Mouse (Mus musculus): ENCODE measurements around the gene Sik3. TPM values are rescaled to one million over a fixed set of nuclear protein-coding genes. Genes with fewer than 3 reads are reported as not detected.

Gene Sik3
- polyA plus RNA-seq, 1 experiment from 2014 or later = 13.4 TPM

DNA sequence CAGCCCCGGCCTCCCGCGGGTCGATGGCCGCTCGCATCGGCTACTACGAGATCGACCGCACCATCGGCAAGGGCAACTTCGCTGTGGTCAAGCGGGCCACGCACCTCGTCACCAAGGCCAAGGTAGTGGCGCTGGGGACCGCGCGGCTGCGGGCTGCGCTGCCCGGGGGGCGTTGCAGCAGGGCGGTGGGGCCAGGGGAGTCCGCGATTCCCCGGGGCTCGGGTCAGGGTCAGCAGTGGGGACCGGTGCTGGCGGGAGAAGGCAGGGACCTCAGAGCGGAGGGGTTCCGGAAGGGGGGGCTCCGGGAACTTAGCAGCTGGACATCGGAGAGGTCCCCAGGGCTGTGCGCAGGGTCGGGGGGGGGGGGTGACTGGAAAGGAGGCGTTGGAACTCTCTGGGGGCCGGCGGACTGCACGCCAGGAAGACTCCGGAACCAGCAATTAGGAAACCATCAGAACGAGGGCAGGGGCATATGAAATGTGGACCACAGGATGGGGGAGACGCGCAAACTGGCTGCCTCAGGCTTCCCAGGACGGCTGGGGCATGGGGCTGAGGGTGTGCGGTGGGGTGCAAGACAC, 478 bp downstream of the Sik3 start:
- DNase-seq (ENCODE audit: low spot score) (no peak), ATAC-seq (ENCODE audit: low read depth) (peak; percentile 61)
- H3K36me3 ChIP-seq (ENCODE audit: control insufficient read depth, insufficient read depth, low read length) = no peaks in the 10 kb centered on the region
- peaks cover 30% of the 10 kb centered on the region for H3K4me1 ChIP-seq (ENCODE audit: control insufficient read depth, insufficient read depth, low read length)
- peak overlapping the region; percentile 89 for H3K27ac ChIP-seq (replicated peaks; ENCODE audit: low read depth, low read length)
- H3K27me3 ChIP-seq (replicated peaks; ENCODE audit: control insufficient read depth, insufficient read depth, low read length) = no peaks in the 10 kb centered on the region
- peak overlapping the region; percentile 70 for H3K4me2 ChIP-seq (ENCODE audit: low read depth, low read length)
- under 1% methylated on average over 38 of the region's 46 CpGs for WGBS
- peak overlapping the region; percentile 97 for H3K4me3 ChIP-seq (ENCODE audit: low read depth, low read length)
- peak overlapping the region; percentile 98 for H3K9ac ChIP-seq (ENCODE audit: low read depth, low read length)
- H3K9me3 ChIP-seq (ENCODE audit: control insufficient read depth, low read length) = no peaks in the 10 kb centered on the region

DNA sequence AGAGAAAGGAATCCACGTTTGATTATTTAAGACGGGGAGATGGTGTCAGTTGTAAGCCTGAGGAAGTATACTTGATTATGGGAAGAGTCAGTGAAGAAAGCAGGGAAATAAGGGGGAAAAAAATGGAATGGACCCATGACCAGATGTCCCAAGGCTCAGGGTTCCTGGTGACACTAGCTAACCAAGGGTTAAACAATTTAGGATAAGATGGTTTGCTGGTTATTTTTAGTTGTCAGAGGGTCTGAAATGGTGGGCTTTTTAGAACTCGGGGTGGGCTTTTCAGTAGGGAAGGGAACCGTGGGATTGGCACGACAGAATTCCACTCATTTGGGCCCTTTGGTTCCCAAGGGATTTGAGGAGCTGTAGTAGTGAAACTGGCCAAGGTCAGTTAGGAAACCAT, 996 bp downstream of the Sik3 start:
- peak overlapping the region; percentile 97 for H3K4me3 ChIP-seq (ENCODE audit: low read depth, low read length)
- no peak for DNase-seq (ENCODE audit: low spot score)
- H3K9ac ChIP-seq (ENCODE audit: low read depth, low read length) = peak overlapping the region; percentile 98
- 2% methylated on average over 5 of the region's 5 CpGs for WGBS
- H3K27me3 ChIP-seq (replicated peaks; ENCODE audit: control insufficient read depth, insufficient read depth, low read length) = no peaks in the 10 kb centered on the region
- no peaks in the 10 kb centered on the region; the same call in 1 of the 2 replicates for H3K36me3 ChIP-seq (ENCODE audit: control insufficient read depth, insufficient read depth, low read length)
- ATAC-seq (ENCODE audit: low read depth) = no peak
- H3K4me2 ChIP-seq (ENCODE audit: low read depth, low read length) = peak overlapping the region; percentile 70
- H3K4me1 ChIP-seq (ENCODE audit: control insufficient read depth, insufficient read depth, low read length) = peaks cover 30% of the 10 kb centered on the region
- no peaks in the 10 kb centered on the region for H3K9me3 ChIP-seq (ENCODE audit: control insufficient read depth, low read length)
- H3K27ac ChIP-seq (replicated peaks; ENCODE audit: low read depth, low read length) = peak overlapping the region; percentile 89

DNA sequence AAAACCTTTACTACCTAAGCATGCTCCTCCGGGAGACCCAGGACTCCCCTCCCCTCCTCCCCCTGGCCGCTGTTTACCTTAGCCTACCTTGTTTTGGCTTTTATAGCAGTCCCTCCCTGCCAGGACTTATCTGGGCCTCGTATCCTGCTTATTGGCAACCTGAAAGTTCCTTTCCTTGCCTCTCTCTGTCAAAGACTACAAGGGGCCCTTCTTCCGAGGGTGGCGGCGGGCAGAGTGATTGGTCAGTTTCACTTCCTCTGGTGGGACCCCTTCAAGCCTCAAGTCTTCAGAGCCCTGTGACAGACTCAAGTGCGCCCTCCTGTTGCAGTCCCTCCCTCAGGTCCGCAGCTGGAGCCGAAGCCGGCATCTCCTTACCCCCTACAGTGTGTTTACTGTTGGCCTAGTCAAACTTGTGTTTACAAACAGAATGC, 1.6 kb downstream of the Sik3 start:
- Histone ChIP-seq H3K27ac (replicated peaks; ENCODE audit: low read depth, low read length) (peak overlapping the region; percentile 71), H3K36me3 (ENCODE audit: control insufficient read depth, insufficient read depth, low read length) (no peaks in the 10 kb centered on the region; the same call in 1 of the 2 replicates), H3K27me3 (replicated peaks; ENCODE audit: control insufficient read depth, insufficient read depth, low read length) (no peaks in the 10 kb centered on the region), H3K4me2 (ENCODE audit: low read depth, low read length) (peak overlapping the region; percentile 70), H3K4me1 (ENCODE audit: control insufficient read depth, insufficient read depth, low read length) (peaks cover 30% of the 10 kb centered on the region), H3K9me3 (ENCODE audit: control insufficient read depth, low read length) (no peaks in the 10 kb centered on the region), H3K4me3 (ENCODE audit: low read depth, low read length) (peak overlapping the region; percentile 97), H3K9ac (ENCODE audit: low read depth, low read length) (peak overlapping the region; percentile 98)
- ATAC-seq (ENCODE audit: low read depth) = no peak
- DNase-seq (ENCODE audit: low spot score) = peak; percentile 58
- WGBS = 7% methylated on average over 10 of the region's 10 CpGs

DNA sequence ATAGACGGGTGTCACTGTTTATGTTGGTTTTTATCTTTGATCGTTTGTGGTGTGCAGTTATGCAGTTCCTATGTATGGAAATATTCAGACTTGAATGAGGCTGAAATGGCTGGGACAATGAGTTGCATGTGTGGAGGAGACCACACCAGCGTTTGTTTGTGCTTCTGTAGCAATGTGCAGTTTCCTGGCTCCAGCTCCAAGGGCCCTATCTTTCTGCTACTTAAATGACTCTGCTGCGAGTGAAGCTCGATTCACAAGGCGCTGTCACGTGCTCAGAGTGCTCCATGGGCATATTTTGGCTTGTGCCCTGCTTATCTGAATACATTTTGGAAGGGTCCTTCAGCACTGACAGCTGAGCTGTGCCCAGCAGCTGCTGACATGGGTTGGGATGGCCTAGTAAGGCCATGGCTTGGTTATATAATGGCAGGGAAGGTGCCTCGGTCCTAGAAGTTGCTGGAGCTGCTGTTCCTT, 2.5 kb downstream of the Sik3 start:
- Histone ChIP-seq H3K4me1 (ENCODE audit: control insufficient read depth, insufficient read depth, low read length) (peaks cover 30% of the 10 kb centered on the region), H3K4me2 (ENCODE audit: low read depth, low read length) (peak overlapping the region; percentile 70), H3K4me3 (ENCODE audit: low read depth, low read length) (0 out of 2 replicates have a peak overlapping the region, but pooled peaks have one; percentile 10), H3K27me3 (replicated peaks; ENCODE audit: control insufficient read depth, insufficient read depth, low read length) (no peaks in the 10 kb centered on the region), H3K27ac (replicated peaks; ENCODE audit: low read depth, low read length) (peak overlapping the region; percentile 71), H3K9me3 (ENCODE audit: control insufficient read depth, low read length) (no peaks in the 10 kb centered on the region), H3K36me3 (ENCODE audit: control insufficient read depth, insufficient read depth, low read length) (no peaks in the 10 kb centered on the region; the same call in 1 of the 2 replicates), H3K9ac (ENCODE audit: low read depth, low read length) (0 out of 2 replicates have a peak overlapping the region, but pooled peaks have one; percentile 20)
- no peak for ATAC-seq (ENCODE audit: low read depth)
- WGBS = 30% methylated on average over 8 of the region's 8 CpGs
- peak; percentile 80 for DNase-seq (ENCODE audit: low spot score)

DNA sequence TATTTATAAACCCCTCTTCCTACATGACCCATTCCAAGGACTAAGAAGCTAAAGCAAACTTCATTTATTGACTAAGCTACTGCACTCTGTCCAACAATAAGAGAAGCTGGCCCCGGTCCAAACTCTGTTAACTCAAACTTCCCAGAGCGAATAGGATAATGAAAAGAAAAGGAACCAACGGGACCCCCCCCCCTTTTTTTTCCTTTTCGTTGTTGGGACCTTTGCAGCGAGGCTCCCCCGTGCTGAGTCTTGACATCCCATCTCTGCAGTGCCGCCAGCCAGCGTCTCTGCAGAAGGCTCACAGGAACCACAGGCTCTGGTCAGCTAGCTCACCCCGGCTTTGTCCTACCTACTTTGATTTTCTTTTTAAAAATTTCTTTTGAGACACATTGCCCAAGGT, 3.2 kb downstream of the Sik3 start:
- H3K27me3 ChIP-seq (replicated peaks; ENCODE audit: control insufficient read depth, insufficient read depth, low read length) = no peaks in the 10 kb centered on the region
- WGBS = 23% methylated on average over 9 of the region's 9 CpGs
- peaks cover 30% of the 10 kb centered on the region for H3K4me1 ChIP-seq (ENCODE audit: control insufficient read depth, insufficient read depth, low read length)
- DNase-seq (ENCODE audit: low spot score) (peak; percentile 79), ATAC-seq (ENCODE audit: low read depth) (no peak)
- H3K4me2 ChIP-seq (ENCODE audit: low read depth, low read length) = peak overlapping the region; percentile 70
- no peak overlapping the region for H3K4me3 ChIP-seq (ENCODE audit: low read depth, low read length)
- no peaks in the 10 kb centered on the region for H3K9me3 ChIP-seq (ENCODE audit: control insufficient read depth, low read length)
- no peaks in the 10 kb centered on the region; the same call in 1 of the 2 replicates for H3K36me3 ChIP-seq (ENCODE audit: control insufficient read depth, insufficient read depth, low read length)
- H3K9ac ChIP-seq (ENCODE audit: low read depth, low read length) = no peak overlapping the region; the same call in 1 of the 2 replicates
- H3K27ac ChIP-seq (replicated peaks; ENCODE audit: low read depth, low read length) = 0 out of 2 replicates have a peak overlapping the region, but pooled peaks have one; percentile 71

DNA sequence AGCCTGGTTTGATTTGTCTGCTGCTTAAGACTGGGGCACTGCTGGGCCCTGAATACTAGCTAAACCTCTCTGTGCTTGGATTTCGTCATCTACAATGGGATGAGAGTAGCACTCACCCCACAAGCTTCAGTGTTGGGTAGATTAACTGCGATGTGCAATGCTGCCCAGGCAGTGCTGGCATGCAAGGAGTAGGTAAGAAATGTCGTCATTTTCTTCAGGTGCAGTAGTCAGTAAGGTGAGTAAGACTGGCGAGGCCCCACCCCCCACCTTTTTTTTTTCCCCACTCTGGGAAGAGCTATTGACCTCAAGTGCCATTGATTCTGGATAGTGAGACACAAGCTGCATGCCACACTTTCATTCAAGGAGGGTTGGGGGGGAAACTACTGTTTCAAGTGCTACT, 3.8 kb downstream of the Sik3 start:
- Histone ChIP-seq H3K9me3 (ENCODE audit: control insufficient read depth, low read length) (no peaks in the 10 kb centered on the region), H3K36me3 (ENCODE audit: control insufficient read depth, insufficient read depth, low read length) (no peaks in the 10 kb centered on the region; the same call in 1 of the 2 replicates), H3K4me1 (ENCODE audit: control insufficient read depth, insufficient read depth, low read length) (peaks cover 30% of the 10 kb centered on the region), H3K27ac (replicated peaks; ENCODE audit: low read depth, low read length) (no peak overlapping the region), H3K4me3 (ENCODE audit: low read depth, low read length) (no peak overlapping the region), H3K27me3 (replicated peaks; ENCODE audit: control insufficient read depth, insufficient read depth, low read length) (no peaks in the 10 kb centered on the region), H3K4me2 (ENCODE audit: low read depth, low read length) (0 out of 2 replicates have a peak overlapping the region, but pooled peaks have one; percentile 70), H3K9ac (ENCODE audit: low read depth, low read length) (no peak overlapping the region)
- no peak for DNase-seq (ENCODE audit: low spot score)
- ATAC-seq (ENCODE audit: low read depth) = no peak
- WGBS = 68% methylated on average over 4 of the region's 4 CpGs

DNA sequence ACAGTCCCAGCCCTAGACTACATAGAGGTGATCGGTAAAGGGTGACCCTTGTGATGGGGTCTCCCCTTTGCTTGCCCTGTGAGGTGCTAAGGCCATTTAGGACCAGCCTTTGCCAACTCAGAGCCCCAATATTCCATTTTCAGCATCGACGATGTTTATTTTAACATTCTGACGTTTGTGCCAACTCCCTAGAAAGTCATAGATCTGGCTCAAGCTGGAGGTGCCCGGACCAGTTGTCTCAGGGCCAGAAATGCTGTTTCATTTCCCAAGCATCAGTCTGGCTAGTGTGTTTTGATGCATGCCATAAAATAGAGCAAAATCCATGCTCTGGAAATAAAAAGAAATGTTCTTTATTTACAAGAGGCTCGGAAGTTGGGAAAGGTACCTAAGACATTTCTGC, 5.7 kb downstream of the Sik3 start:
- ATAC-seq (ENCODE audit: low read depth) (no peak), DNase-seq (ENCODE audit: low spot score) (no peak)
- Histone ChIP-seq H3K4me1 (ENCODE audit: control insufficient read depth, insufficient read depth, low read length) (peaks cover 26% of the 10 kb centered on the region), H3K4me3 (ENCODE audit: low read depth, low read length) (no peak overlapping the region), H3K9ac (ENCODE audit: low read depth, low read length) (no peak overlapping the region), H3K4me2 (ENCODE audit: low read depth, low read length) (no peak overlapping the region), H3K27ac (replicated peaks; ENCODE audit: low read depth, low read length) (no peak overlapping the region), H3K36me3 (ENCODE audit: control insufficient read depth, insufficient read depth, low read length) (no peaks in the 10 kb centered on the region; the same call in 1 of the 2 replicates), H3K27me3 (replicated peaks; ENCODE audit: control insufficient read depth, insufficient read depth, low read length) (no peaks in the 10 kb centered on the region), H3K9me3 (ENCODE audit: control insufficient read depth, low read length) (no peaks in the 10 kb centered on the region)
- 86% methylated on average over 6 of the region's 6 CpGs for WGBS

DNA sequence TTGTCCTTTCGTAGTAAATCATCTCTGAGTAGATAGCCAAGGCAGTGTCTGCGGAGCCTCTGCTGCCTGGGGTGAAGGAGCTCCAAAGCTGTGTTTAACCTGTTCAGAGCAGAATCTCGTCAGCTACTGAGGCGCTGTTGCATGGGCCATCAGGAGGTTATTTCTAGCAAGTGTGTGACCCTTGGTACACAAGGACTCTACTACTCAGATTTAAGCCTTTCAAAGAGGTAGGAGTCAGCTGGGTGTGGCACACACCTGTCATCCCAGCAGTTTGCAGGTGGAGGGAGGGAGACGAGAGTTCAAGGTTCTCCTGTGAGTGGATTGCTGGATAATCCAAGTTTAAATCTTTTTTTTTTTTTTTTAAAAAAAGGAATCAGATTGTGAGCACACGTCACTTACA, 7.4 kb downstream of the Sik3 start:
- DNase-seq (ENCODE audit: low spot score) (no peak), ATAC-seq (ENCODE audit: low read depth) (no peak)
- Histone ChIP-seq H3K4me3 (ENCODE audit: low read depth, low read length) (no peak overlapping the region), H3K27me3 (replicated peaks; ENCODE audit: control insufficient read depth, insufficient read depth, low read length) (no peaks in the 10 kb centered on the region), H3K36me3 (ENCODE audit: control insufficient read depth, insufficient read depth, low read length) (no peaks in the 10 kb centered on the region; the same call in 1 of the 2 replicates), H3K27ac (replicated peaks; ENCODE audit: low read depth, low read length) (no peak overlapping the region), H3K4me2 (ENCODE audit: low read depth, low read length) (no peak overlapping the region), H3K9ac (ENCODE audit: low read depth, low read length) (no peak overlapping the region), H3K4me1 (ENCODE audit: control insufficient read depth, insufficient read depth, low read length) (peaks cover 18% of the 10 kb centered on the region), H3K9me3 (ENCODE audit: control insufficient read depth, low read length) (no peaks in the 10 kb centered on the region)
- WGBS = 84% methylated on average over 6 of the region's 6 CpGs

DNA sequence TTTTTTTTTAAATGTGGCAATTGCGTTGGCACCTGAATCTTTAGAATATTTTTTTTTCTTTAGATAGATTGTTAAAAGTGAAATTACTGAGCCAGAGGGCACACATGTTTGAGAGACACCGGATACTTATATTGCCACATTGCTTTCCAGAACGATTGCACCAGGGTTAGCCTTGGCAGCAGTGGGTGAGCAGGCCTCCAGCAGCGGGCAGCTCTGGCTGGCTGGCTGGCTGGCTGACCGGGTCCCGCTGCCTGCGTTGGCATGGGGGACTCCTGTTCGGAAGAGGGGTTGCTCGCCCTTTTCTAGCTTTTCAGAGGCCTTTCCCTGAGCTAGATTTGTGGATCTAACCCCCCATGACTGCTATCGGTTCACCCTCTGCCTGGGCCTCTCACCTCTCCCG, 11.0 kb downstream of the Sik3 start:
- Histone ChIP-seq H3K36me3 (ENCODE audit: control insufficient read depth, insufficient read depth, low read length) (no peaks in the 10 kb centered on the region; the same call in 1 of the 2 replicates), H3K27me3 (replicated peaks; ENCODE audit: control insufficient read depth, insufficient read depth, low read length) (no peaks in the 10 kb centered on the region), H3K4me2 (ENCODE audit: low read depth, low read length) (no peak overlapping the region), H3K9ac (ENCODE audit: low read depth, low read length) (no peak overlapping the region), H3K4me1 (ENCODE audit: control insufficient read depth, insufficient read depth, low read length) (no peaks in the 10 kb centered on the region), H3K4me3 (ENCODE audit: low read depth, low read length) (no peak overlapping the region), H3K9me3 (ENCODE audit: control insufficient read depth, low read length) (no peaks in the 10 kb centered on the region), H3K27ac (replicated peaks; ENCODE audit: low read depth, low read length) (no peak overlapping the region)
- WGBS = 90% methylated on average over 11 of the region's 11 CpGs
- DNase-seq (ENCODE audit: low spot score) = no peak
- no peak for ATAC-seq (ENCODE audit: low read depth)

Measured in embryonic facial prominence, embryonic 14.5 days (tissue).